Mouse (Mus musculus) liver, postnatal 0 days (tissue): ENCODE measurements around the gene BC030867.

ENCODE experiments used
- CTCF ChIP-seq: sonication (generic); IDR thresholded peaks from 2 replicates; pipeline ENCODE4 v1.5.1; 2016; ENCODE audit warnings: antibody characterized with exemption, low read depth
- EP300 ChIP-seq: IDR thresholded peaks from 2 replicates; pipeline ENCODE4 v1.6.1; 2016; ENCODE audit warnings: antibody characterized with exemption, low read depth, mild to moderate bottlenecking

DNA sequence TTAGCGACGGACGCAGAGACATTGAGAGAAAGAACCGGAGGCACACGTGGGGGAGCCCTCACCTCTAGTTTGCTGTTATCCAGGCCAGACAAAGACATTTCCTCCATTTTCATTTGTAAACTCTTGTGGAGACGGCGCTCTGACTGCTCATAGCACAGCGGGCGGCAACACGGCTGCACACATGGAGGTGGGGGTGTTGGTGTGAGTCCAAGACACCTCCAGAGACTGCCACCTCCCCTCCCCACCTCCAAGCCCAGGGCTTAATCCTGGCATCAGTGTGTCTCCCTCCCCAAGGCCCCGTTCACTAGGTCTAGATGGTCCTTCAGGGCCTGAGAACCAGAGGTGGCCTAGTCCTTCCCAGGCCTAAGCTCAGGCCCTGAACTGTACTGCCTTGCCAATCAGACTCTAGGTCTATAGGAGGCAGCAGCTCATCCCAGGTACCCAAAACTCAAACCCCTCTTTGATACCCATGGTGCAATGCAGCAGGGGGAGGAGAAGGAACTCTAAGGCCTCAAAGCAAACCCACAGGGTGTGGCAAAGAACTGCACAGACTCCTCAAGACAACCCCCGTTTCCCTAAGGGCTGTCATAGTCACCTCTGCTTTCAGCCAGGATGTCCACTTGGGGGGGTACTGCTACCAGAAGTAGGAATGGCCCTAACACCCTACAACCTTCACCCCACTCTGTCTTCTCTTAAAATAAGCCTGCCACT is 46.4 kb downstream of the BC030867 start:
- no peak for TF ChIP-seq EP300
- TF ChIP-seq CTCF = peak; percentile 47
